ENCODE assay signal across 15 mouse cellular contexts in the genomic region with DNA sequence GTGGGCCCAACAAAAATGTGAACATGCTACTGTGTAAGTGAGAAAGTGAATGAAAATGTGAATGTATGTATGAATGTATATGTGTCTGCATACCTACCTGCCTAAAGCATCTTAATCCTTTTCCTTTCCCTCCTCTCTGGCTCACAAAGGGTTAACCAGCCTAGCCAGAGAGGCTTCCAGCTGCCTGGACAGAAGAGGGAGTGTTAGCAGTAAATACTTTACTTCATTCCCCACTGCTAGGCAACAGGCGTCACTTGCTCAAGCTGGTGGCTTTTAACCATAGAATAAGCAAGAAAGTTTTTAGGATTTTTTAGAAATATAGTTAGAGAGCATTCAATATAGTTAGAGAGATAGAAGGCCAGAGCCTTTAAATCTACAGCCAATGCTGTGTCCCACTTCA.
DNase-seq lines count a peak whose midpoint lies in the region; ATAC-seq and TF ChIP-seq lines count a peak whose summit lies in the region.
"Had no signal": no experiment of that assay in that cellular context is flagged by ENCODE, and none has a peak within 500 bp of the region (broad histone marks: within the 10 kb centered on the region; RNA-seq: fewer than 3 reads in every experiment).

No protein-coding gene starts in this region.

- H3K27me3 ChIP-seq in hindbrain, postnatal 0 days (ENCODE audit: insufficient read depth, low read length) = no peaks in the 10 kb centered on the region
- no peaks in the 10 kb centered on the region for H3K27me3 ChIP-seq in hindbrain, embryonic 14.5 days (ENCODE audit: control insufficient read depth, insufficient read depth, low read length)
- no peaks in the 10 kb centered on the region for H3K27me3 ChIP-seq in limb, embryonic 15.5 days
- H3K27me3 ChIP-seq: kidney, embryonic 15.5 days; neural tube, embryonic 15.5 days had no signal

- peak overlapping the region; percentile 52 for H3K27ac ChIP-seq in hindbrain, postnatal 0 days
- no peak overlapping the region for H3K27ac ChIP-seq in hindbrain, embryonic 14.5 days
- H3K27ac ChIP-seq in limb, embryonic 15.5 days = peak overlapping the region; percentile 29; the same call in 1 of the 2 replicates
- H3K27ac ChIP-seq: heart, adult 2 months; kidney, embryonic 15.5 days; neural tube, embryonic 15.5 days had no signal

- WGBS in hindbrain, postnatal 0 days = 23% methylated on average over 1 of the region's 1 CpGs
- 3% methylated on average over 1 of the region's 1 CpGs for WGBS in hindbrain, embryonic 14.5 days
- 15% methylated on average over 1 of the region's 1 CpGs for WGBS in limb, embryonic 15.5 days

- no peak for TF ChIP-seq POLR2A in brain, embryonic 14.5 days (IDR thresholded peaks at IDR 0.05; ENCODE audit: borderline replicate concordance, extremely low read depth, insufficient read depth, insufficient read length, poor library complexity, severe bottlenecking)

- no peaks in the 10 kb centered on the region for H3K36me3 ChIP-seq in hindbrain, postnatal 0 days (ENCODE audit: insufficient read depth, low read length)
- no peaks in the 10 kb centered on the region for H3K36me3 ChIP-seq in hindbrain, embryonic 14.5 days (replicated peaks; ENCODE audit: control insufficient read depth, insufficient read depth)
- no peaks in the 10 kb centered on the region for H3K36me3 ChIP-seq in limb, embryonic 15.5 days
- H3K36me3 ChIP-seq: kidney, embryonic 15.5 days; neural tube, embryonic 15.5 days had no signal

- no peak for TF ChIP-seq CTCF in hindbrain, postnatal 0 days (IDR thresholded peaks at IDR 0.05; ENCODE audit: low read depth)
- TF ChIP-seq CTCF in brain, embryonic 14.5 days (IDR thresholded peaks at IDR 0.05; ENCODE audit: borderline replicate concordance, extremely low read depth, insufficient read depth, insufficient read length) = no peak

- no peak overlapping the region for H3K4me3 ChIP-seq in hindbrain, postnatal 0 days (ENCODE audit: low read length)
- H3K4me3 ChIP-seq in hindbrain, embryonic 14.5 days (replicated peaks; ENCODE audit: low read length) = no peak overlapping the region
- H3K4me3 ChIP-seq in limb, embryonic 15.5 days = no peak overlapping the region
- H3K4me3 ChIP-seq: heart, adult 2 months; kidney, embryonic 15.5 days; myocyte; neural tube, embryonic 15.5 days had no signal

- H3K9ac ChIP-seq in hindbrain, postnatal 0 days (replicated peaks; ENCODE audit: low read length) = no peak overlapping the region
- no peak overlapping the region for H3K9ac ChIP-seq in hindbrain, embryonic 14.5 days
- no peak overlapping the region for H3K9ac ChIP-seq in limb, embryonic 15.5 days
- H3K9ac ChIP-seq: kidney, embryonic 15.5 days; neural tube, embryonic 15.5 days had no signal

- no peaks in the 10 kb centered on the region for H3K4me1 ChIP-seq in hindbrain, postnatal 0 days (ENCODE audit: insufficient read depth, low read length)
- H3K4me1 ChIP-seq in hindbrain, embryonic 14.5 days (replicated peaks; ENCODE audit: control insufficient read depth, insufficient read depth, low read length) = no peaks in the 10 kb centered on the region
- peaks cover 12% of the 10 kb centered on the region; the same call in 1 of the 2 replicates for H3K4me1 ChIP-seq in limb, embryonic 15.5 days

- no peak for ATAC-seq in hindbrain, postnatal 0 days
- ATAC-seq in hindbrain, embryonic 14.5 days (ENCODE audit: low FRiP score) = no peak
- no peak for ATAC-seq in limb, embryonic 15.5 days (ENCODE audit: insufficient number of reproducible peaks, low FRiP score, low TSS enrichment, low read depth)
- ATAC-seq in megakaryocyte progenitor cell, adult 5-6 weeks (replicated peaks; ENCODE audit: poor library complexity) = no peak
- ATAC-seq: intestine, embryonic 16.5 days had no signal

- no peak overlapping the region for H3K4me2 ChIP-seq in hindbrain, postnatal 0 days (ENCODE audit: low read depth, low read length)
- no peak overlapping the region for H3K4me2 ChIP-seq in hindbrain, embryonic 14.5 days (replicated peaks)
- no peak overlapping the region for H3K4me2 ChIP-seq in limb, embryonic 15.5 days
- H3K4me2 ChIP-seq: kidney, embryonic 15.5 days; neural tube, embryonic 15.5 days had no signal

- peak; percentile 57 for DNase-seq in hindbrain, postnatal 0 days (ENCODE audit: low spot score)
- DNase-seq in hindbrain, embryonic 14.5 days (ENCODE audit: low spot score) = no peak
- DNase-seq in brain, embryonic 14.5 days (ENCODE audit: low read depth) = peak; percentile 54
- peak; percentile 47 for DNase-seq in embryo, embryonic 10.5 days (ENCODE audit: low spot score)
- no peak for DNase-seq in cerebellum, adult 11 months
- DNase-seq: cerebellum, adult 8-10 months; heart, adult 2 months; heart, postnatal 36 days; right cerebral cortex, postnatal 25 days had no signal

- H3K9me3 ChIP-seq in hindbrain, postnatal 0 days (ENCODE audit: low read length) = no peaks in the 10 kb centered on the region
- no peaks in the 10 kb centered on the region for H3K9me3 ChIP-seq in hindbrain, embryonic 14.5 days (ENCODE audit: control insufficient read depth, low read length)
- H3K9me3 ChIP-seq in limb, embryonic 15.5 days = no peaks in the 10 kb centered on the region
- H3K9me3 ChIP-seq: kidney, embryonic 15.5 days; neural tube, embryonic 15.5 days had no signal

Comparison
In these comparisons a context has a peak if more than half of its experiments do, and no peak if none do; other contexts are left out.
1. DNase-seq: peak in hindbrain, postnatal 0 days (single experiment), brain, embryonic 14.5 days (single experiment) and embryo, embryonic 10.5 days (single experiment); none in hindbrain, embryonic 14.5 days (single experiment) and cerebellum, adult 11 months (single experiment).